10 mouse cellular contexts compared by ENCODE assay signal in the genomic region with DNA sequence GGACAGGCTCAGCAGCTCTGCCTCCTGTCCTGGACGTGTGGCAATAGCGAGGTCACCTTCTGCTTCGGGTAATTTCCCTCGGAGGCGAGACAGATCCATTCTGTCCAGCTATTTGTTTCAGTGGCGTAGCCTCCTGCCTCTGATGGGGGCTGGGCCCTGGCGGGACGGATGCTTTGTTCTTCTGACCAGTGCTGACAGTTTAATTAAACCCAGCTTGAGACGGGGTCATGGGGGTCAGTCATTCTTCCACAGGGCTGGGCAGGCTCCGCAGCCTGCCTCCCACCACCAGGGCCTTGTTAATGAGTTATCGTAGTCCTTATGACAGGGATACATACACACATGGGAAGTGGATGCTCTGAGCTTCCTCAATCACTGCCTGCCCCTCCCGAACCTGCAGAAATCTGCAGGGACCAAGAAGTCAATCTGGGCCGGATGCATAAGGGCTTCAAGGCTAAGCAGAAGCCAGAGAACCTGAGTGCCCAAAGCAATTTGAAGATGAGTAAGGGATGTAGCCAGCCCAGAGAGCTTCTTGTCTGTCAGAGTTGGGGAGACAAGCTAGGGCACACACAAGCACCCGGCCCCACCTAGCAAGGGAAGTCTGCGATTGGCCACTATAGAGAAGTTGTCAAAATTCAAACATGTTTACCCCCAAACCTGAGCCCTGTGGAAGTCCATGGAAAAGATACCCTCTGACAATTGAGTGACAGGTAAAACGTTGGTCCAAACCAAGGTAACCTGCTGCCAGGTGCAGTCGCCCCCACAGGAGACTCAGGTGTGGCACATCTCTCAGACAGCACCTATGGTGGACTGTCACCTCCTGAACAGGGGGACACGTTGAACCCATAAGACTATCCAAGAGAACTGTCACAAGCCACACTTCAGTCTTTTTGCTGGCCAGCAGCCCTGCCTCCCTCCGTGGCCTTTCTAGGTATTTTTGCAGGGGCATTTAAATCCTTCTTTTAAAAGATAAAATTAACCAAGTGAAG. TPM values are rescaled to one million over a fixed set of nuclear protein-coding genes. Genes with fewer than 3 reads are reported as not detected.
A peak's percentile ranks its signal among the peaks of the same experiment; 100 is the strongest.
DNase-seq lines count a peak whose midpoint lies in the region; ATAC-seq lines count a peak whose summit lies in the region.
"Had no signal": no experiment of that assay in that cellular context is flagged by ENCODE, and none has a peak within 500 bp of the region (broad histone marks: within the 10 kb centered on the region; RNA-seq: fewer than 3 reads in every experiment).

No protein-coding gene starts in this region.

- peak; percentile 83 for ATAC-seq in forebrain, embryonic 11.5 days (replicated peaks; ENCODE audit: low FRiP score)
- peak; percentile 64; the same call in 1 of the 2 replicates for ATAC-seq in midbrain, embryonic 12.5 days (ENCODE audit: low FRiP score, low read depth)
- ATAC-seq: activated CD4-positive, CD25-positive, alpha-beta regulatory T cell, adult 4 months had no signal

- no peaks in the 10 kb centered on the region for H3K9me3 ChIP-seq in forebrain, embryonic 11.5 days (ENCODE audit: control insufficient read depth, low read length)
- no peaks in the 10 kb centered on the region for H3K9me3 ChIP-seq in midbrain, embryonic 12.5 days
- H3K9me3 ChIP-seq: heart, embryonic 13.5 days had no signal

- 21% methylated on average over 19 of the region's 19 CpGs for WGBS in forebrain, embryonic 11.5 days
- WGBS in midbrain, embryonic 12.5 days: 20% methylated on average over 19 of the region's 19 CpGs

- H3K4me2 ChIP-seq in forebrain, embryonic 11.5 days (ENCODE audit: low read depth, low read length, severe bottlenecking): peak overlapping the region; percentile 8; the same call in 1 of the 2 replicates
- no peak overlapping the region for H3K4me2 ChIP-seq in midbrain, embryonic 12.5 days (replicated peaks)
- H3K4me2 ChIP-seq: heart, embryonic 13.5 days had no signal

- H3K4me1 ChIP-seq in forebrain, embryonic 11.5 days (replicated peaks; ENCODE audit: control insufficient read depth, insufficient read depth, low read length): peaks cover 16% of the 10 kb centered on the region
- H3K4me1 ChIP-seq in midbrain, embryonic 12.5 days: peaks cover 47% of the 10 kb centered on the region

- H3K36me3 ChIP-seq in forebrain, embryonic 11.5 days (ENCODE audit: control insufficient read depth, insufficient read depth, low read length): no peaks in the 10 kb centered on the region
- no peaks in the 10 kb centered on the region for H3K36me3 ChIP-seq in midbrain, embryonic 12.5 days
- H3K36me3 ChIP-seq: heart, embryonic 13.5 days had no signal

- H3K4me3 ChIP-seq in forebrain, embryonic 11.5 days (ENCODE audit: low read depth, low read length): no peak overlapping the region
- no peak overlapping the region for H3K4me3 ChIP-seq in midbrain, embryonic 12.5 days
- H3K4me3 ChIP-seq: heart, embryonic 13.5 days had no signal

- H3K27me3 ChIP-seq in forebrain, embryonic 11.5 days (ENCODE audit: control insufficient read depth, insufficient read depth, low read length): peaks cover 2% of the 10 kb centered on the region; the same call in 1 of the 2 replicates
- peaks cover 48% of the 10 kb centered on the region for H3K27me3 ChIP-seq in midbrain, embryonic 12.5 days

- peak overlapping the region; percentile 31; the same call in 1 of the 2 replicates for H3K27ac ChIP-seq in forebrain, embryonic 11.5 days (ENCODE audit: low read depth, low read length)
- H3K27ac ChIP-seq in midbrain, embryonic 12.5 days (replicated peaks): peak overlapping the region; percentile 50
- H3K27ac ChIP-seq: heart, embryonic 13.5 days had no signal

- no peak overlapping the region; the same call in 1 of the 2 replicates for H3K9ac ChIP-seq in forebrain, embryonic 11.5 days (ENCODE audit: low read length)
- no peak overlapping the region for H3K9ac ChIP-seq in midbrain, embryonic 12.5 days (replicated peaks)
- H3K9ac ChIP-seq: heart, embryonic 13.5 days had no signal

- intact Hi-C loops in heart, postnatal 10 days (cut with DNase I): no loop called here

- peak; percentile 15 to 24 for DNase-seq in heart, postnatal 10 days
- no peak for DNase-seq in heart, postnatal 4 days
- peak; percentile 17 for DNase-seq in NIH3T3 (ENCODE audit: low read depth)
- peak; percentile 76 for DNase-seq in forebrain, embryonic 11.5 days (ENCODE audit: low spot score)
- no peak for DNase-seq in left cerebral cortex, adult 9 months (ENCODE audit: low spot score in 2 of 2)
- DNase-seq in spleen, postnatal 10 days (ENCODE audit: low spot score in 2 of 2): no peak
- DNase-seq in left cerebral cortex, adult 18-20 months (ENCODE audit: low spot score in 2 of 2): no peak

RNA-seq across cellular contexts. Expression of a gene that starts 26.9 kb away (rescaled TPM):
- under 1 TPM; 0.05 to 0.40 TPM for total RNA-seq in heart, postnatal 10 days (2021)
- total RNA-seq in heart, postnatal 4 days (2021): not detected
- 4.6 and 5.6 TPM in 2 replicates for polyA plus RNA-seq in forebrain, embryonic 11.5 days (2014; fragmentation: Nextera tagmentation; extraction: Ambion mirVana)
- 12.2 and 14.8 TPM in 2 replicates for polyA plus RNA-seq in midbrain, embryonic 12.5 days (2016; fragmentation: Nextera tagmentation; extraction: Ambion mirVana)
- total RNA-seq in left cerebral cortex, adult 18-20 months (2021): 10 to 100 TPM; 48.6 to 56.6 TPM

Comparison
In these comparisons a context has a peak if more than half of its experiments do, and no peak if none do; other contexts are left out.
1. DNase-seq: peak in heart, postnatal 10 days (2 of 2), NIH3T3 (single experiment) and forebrain, embryonic 11.5 days (single experiment); none in heart, postnatal 4 days (single experiment), left cerebral cortex, adult 9 months (0 of 2), spleen, postnatal 10 days (0 of 2) and left cerebral cortex, adult 18-20 months (0 of 2).
2. RNA of a gene that starts 26.9 kb away (total RNA-seq): 48.6 to 56.6 TPM in left cerebral cortex, adult 18-20 months; 0.05 to 0.40 TPM in heart, postnatal 10 days and not detected in heart, postnatal 4 days; every median in the first group is over 10 times any median in the second.